Comparison of ENCODE assay signal across 9 mouse cellular contexts in the genomic region with DNA sequence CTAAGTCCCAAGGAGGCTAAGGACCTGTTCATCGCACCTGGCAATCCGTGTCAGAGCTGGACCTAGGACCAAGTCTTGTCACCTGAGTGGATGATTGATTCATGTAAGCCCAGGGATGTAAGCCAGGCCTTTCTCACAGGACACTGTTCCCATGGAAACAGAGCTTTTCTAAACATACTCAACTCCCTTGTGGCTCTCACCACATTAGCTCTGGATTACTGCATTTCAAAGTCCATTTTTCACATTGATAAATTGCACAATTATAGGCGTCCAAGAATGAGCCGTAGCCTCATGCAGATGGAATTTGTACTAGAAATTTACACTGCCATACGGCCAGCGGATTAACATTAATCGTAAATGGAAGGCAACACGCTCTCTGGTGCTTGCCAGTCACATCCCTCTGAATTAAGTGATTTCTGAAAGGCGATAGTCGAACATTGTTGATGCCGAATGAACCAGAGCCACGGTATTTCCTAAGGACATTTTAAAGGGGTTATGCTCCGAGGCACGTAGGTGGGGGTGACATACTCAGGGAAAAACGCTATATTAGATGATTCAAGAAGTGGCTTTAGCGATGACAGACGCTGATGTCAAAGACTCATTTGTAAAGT. TPM values are rescaled to one million over a fixed set of nuclear protein-coding genes. Genes with fewer than 3 reads are reported as not detected.
DNase-seq lines count a peak whose midpoint lies in the region; ATAC-seq and TF ChIP-seq lines count a peak whose summit lies in the region.
"Had no signal": no experiment of that assay in that cellular context is flagged by ENCODE, and none has a peak within 500 bp of the region (broad histone marks: within the 10 kb centered on the region; RNA-seq: fewer than 3 reads in every experiment).

No protein-coding gene starts in this region.

- peak; percentile 77; the same call in 1 of the 2 replicates for ATAC-seq in embryonic facial prominence, embryonic 12.5 days (ENCODE audit: insufficient number of reproducible peaks, insufficient read depth, low FRiP score, low TSS enrichment)
- peak; percentile 90 for ATAC-seq in intestine, embryonic 16.5 days
- peak; percentile 79; the same call in 1 of the 2 replicates for ATAC-seq in stomach, embryonic 14.5 days (ENCODE audit: insufficient number of reproducible peaks, insufficient read depth, low FRiP score, low read depth)

- TF ChIP-seq CTCF in liver, adult 2 months (IDR thresholded peaks at IDR 0.05; ENCODE audit: low read depth, low read length), result no peak

- no peak overlapping the region for H3K9ac ChIP-seq in liver, adult 2 months (ENCODE audit: low read depth, low read length)
- H3K9ac ChIP-seq in embryonic facial prominence, embryonic 12.5 days, result no peak overlapping the region
- no peak overlapping the region for H3K9ac ChIP-seq in intestine, embryonic 16.5 days (ENCODE audit: low read depth, low read length)
- no peak overlapping the region for H3K9ac ChIP-seq in stomach, embryonic 14.5 days (replicated peaks; ENCODE audit: low read depth, low read length)
- H3K9ac ChIP-seq: liver, embryonic 15.5 days had no signal

- no peaks in the 10 kb centered on the region for H3K79me2 ChIP-seq in liver, adult 2 months (ENCODE audit: control insufficient read depth, insufficient read depth, low read length)

- no peaks in the 10 kb centered on the region for H3K4me1 ChIP-seq in liver, adult 2 months (ENCODE audit: control insufficient read depth, insufficient read depth, low read length)
- H3K4me1 ChIP-seq in embryonic facial prominence, embryonic 12.5 days, result peaks cover 38% of the 10 kb centered on the region
- peaks cover 29% of the 10 kb centered on the region for H3K4me1 ChIP-seq in intestine, embryonic 16.5 days (ENCODE audit: control insufficient read depth, insufficient read depth, low read length)
- peaks cover 25% of the 10 kb centered on the region for H3K4me1 ChIP-seq in stomach, embryonic 14.5 days (ENCODE audit: control insufficient read depth, insufficient read depth, low read length)
- H3K4me1 ChIP-seq: liver, embryonic 15.5 days had no signal

- no peak overlapping the region for H3K27ac ChIP-seq in liver, adult 2 months (replicated peaks; ENCODE audit: insufficient read depth, low read depth, low read length)
- H3K27ac ChIP-seq in embryonic facial prominence, embryonic 12.5 days, result 0 out of 2 replicates have a peak overlapping the region, but pooled peaks have one; percentile 4
- peak overlapping the region; percentile 55 for H3K27ac ChIP-seq in intestine, embryonic 16.5 days (ENCODE audit: low read length)
- peak overlapping the region; percentile 17; the same call in 1 of the 2 replicates for H3K27ac ChIP-seq in stomach, embryonic 14.5 days (ENCODE audit: low read length)
- H3K27ac ChIP-seq: liver, embryonic 15.5 days had no signal

- no peaks in the 10 kb centered on the region for H3K36me3 ChIP-seq in liver, adult 2 months (ENCODE audit: control insufficient read depth, insufficient read depth, low read length)
- H3K36me3 ChIP-seq in embryonic facial prominence, embryonic 12.5 days, result no peaks in the 10 kb centered on the region
- no peaks in the 10 kb centered on the region for H3K36me3 ChIP-seq in intestine, embryonic 16.5 days (ENCODE audit: control insufficient read depth, insufficient read depth, low read length)
- no peaks in the 10 kb centered on the region for H3K36me3 ChIP-seq in stomach, embryonic 14.5 days (ENCODE audit: control insufficient read depth, insufficient read depth, low read length)
- H3K36me3 ChIP-seq: liver, embryonic 15.5 days had no signal

- H3K4me2 ChIP-seq in embryonic facial prominence, embryonic 12.5 days (replicated peaks), result no peak overlapping the region
- no peak overlapping the region; the same call in 1 of the 2 replicates for H3K4me2 ChIP-seq in intestine, embryonic 16.5 days (ENCODE audit: low read depth, low read length)
- peak overlapping the region; percentile 19; the same call in 1 of the 2 replicates for H3K4me2 ChIP-seq in stomach, embryonic 14.5 days (replicated peaks; ENCODE audit: low read depth, low read length)
- H3K4me2 ChIP-seq: liver, embryonic 15.5 days had no signal

- no peak for TF ChIP-seq POLR2A in liver, adult 2 months (IDR thresholded peaks at IDR 0.05; ENCODE audit: extremely low read depth, insufficient read depth, low read length)

- no peak overlapping the region for H3K4me3 ChIP-seq in liver, adult 2 months (ENCODE audit: insufficient read depth, low read depth, low read length)
- H3K4me3 ChIP-seq in embryonic facial prominence, embryonic 12.5 days, result no peak overlapping the region
- H3K4me3 ChIP-seq in intestine, embryonic 16.5 days (ENCODE audit: low read length), result no peak overlapping the region
- H3K4me3 ChIP-seq in stomach, embryonic 14.5 days (ENCODE audit: low read depth, low read length), result no peak overlapping the region
- H3K4me3 ChIP-seq: liver, embryonic 15.5 days had no signal

- H3K9me3 ChIP-seq in embryonic facial prominence, embryonic 12.5 days, result no peaks in the 10 kb centered on the region; the same call in 1 of the 2 replicates
- H3K9me3 ChIP-seq in intestine, embryonic 16.5 days (ENCODE audit: control insufficient read depth, low read length), result no peaks in the 10 kb centered on the region
- no peaks in the 10 kb centered on the region for H3K9me3 ChIP-seq in stomach, embryonic 14.5 days (ENCODE audit: control insufficient read depth, low read depth, low read length)
- H3K9me3 ChIP-seq: liver, embryonic 15.5 days had no signal

- WGBS in liver, adult 2 months, result 61% methylated on average over 17 of the region's 17 CpGs
- 42% methylated on average over 17 of the region's 17 CpGs for WGBS in embryonic facial prominence, embryonic 12.5 days
- WGBS in intestine, embryonic 16.5 days, result 19% methylated on average over 17 of the region's 17 CpGs
- WGBS in stomach, embryonic 14.5 days, result 15% methylated on average over 17 of the region's 17 CpGs

- H3K27me3 ChIP-seq in liver, adult 2 months (ENCODE audit: control insufficient read depth, insufficient read depth, low read length), result no peaks in the 10 kb centered on the region
- H3K27me3 ChIP-seq in embryonic facial prominence, embryonic 12.5 days, result no peaks in the 10 kb centered on the region
- no peaks in the 10 kb centered on the region for H3K27me3 ChIP-seq in intestine, embryonic 16.5 days (replicated peaks; ENCODE audit: control insufficient read depth, insufficient read depth, low read length)
- no peaks in the 10 kb centered on the region for H3K27me3 ChIP-seq in stomach, embryonic 14.5 days (ENCODE audit: control insufficient read depth, insufficient read depth, low read length)
- H3K27me3 ChIP-seq: liver, embryonic 15.5 days had no signal

- DNase-seq in liver, adult 2 months (ENCODE audit: extremely low read depth, low read depth, low spot score), result peak; percentile 85
- DNase-seq in liver, result no peak
- no peak for DNase-seq in left cerebral cortex, adult 8-10 months (ENCODE audit: low spot score in 2 of 2)
- no peak for DNase-seq in frontal cortex, postnatal 10 days (ENCODE audit: low spot score in 2 of 2)
- DNase-seq in right cerebral cortex, postnatal 14 days, result no peak

RNA-seq across cellular contexts. Expression of gene Cep63, which starts 23.7 kb away (rescaled TPM):
- 5.9 and 6.5 TPM in 2 replicates for total RNA-seq in liver, adult 2 months (2014; rRNA removed)
- 1.6 and 2.0 TPM in 2 replicates for polyA plus RNA-seq in liver, adult 2 months (2012; rRNA removed)
- polyA plus RNA-seq in embryonic facial prominence, embryonic 12.5 days (2016; fragmentation: Nextera tagmentation; extraction: Ambion mirVana), result 53.0 and 55.9 TPM in 2 replicates
- 42.7 and 43.2 TPM in 2 replicates for polyA plus RNA-seq in intestine, embryonic 16.5 days (2015; fragmentation: Nextera tagmentation; extraction: Ambion mirVana)
- polyA plus RNA-seq in stomach, embryonic 14.5 days (2014; fragmentation: Nextera tagmentation; extraction: Ambion mirVana), result 42.7 and 46.4 TPM in 2 replicates
- 10 to 100 TPM; 29.6 to 40.8 (median 32.6) TPM for total RNA-seq in left cerebral cortex, adult 8-10 months (2022)

RNA-seq across cellular contexts. Expression of gene Anapc13, which starts 23.9 kb away (rescaled TPM):
- 53.4 and 55.2 TPM in 2 replicates for total RNA-seq in liver, adult 2 months (2014; rRNA removed)
- polyA plus RNA-seq in liver, adult 2 months (2012; rRNA removed), result 65.8 and 102 TPM in 2 replicates
- 184 and 185 TPM in 2 replicates for polyA plus RNA-seq in embryonic facial prominence, embryonic 12.5 days (2016; fragmentation: Nextera tagmentation; extraction: Ambion mirVana)
- polyA plus RNA-seq in intestine, embryonic 16.5 days (2015; fragmentation: Nextera tagmentation; extraction: Ambion mirVana), result 175 and 183 TPM in 2 replicates
- polyA plus RNA-seq in stomach, embryonic 14.5 days (2014; fragmentation: Nextera tagmentation; extraction: Ambion mirVana), result 209 and 226 TPM in 2 replicates
- 100 to 1,000 TPM; 113 to 133 (median 120) TPM for total RNA-seq in left cerebral cortex, adult 8-10 months (2022)

Comparison
In these comparisons a context has a peak if more than half of its experiments do, and no peak if none do; other contexts are left out.
1. RNA of gene Cep63, which starts 23.7 kb away (polyA plus RNA-seq): 53.0 to 55.9 TPM in embryonic facial prominence, embryonic 12.5 days, 42.7 to 46.4 TPM in stomach, embryonic 14.5 days and 42.7 to 43.2 TPM in intestine, embryonic 16.5 days; 1.6 to 2.0 TPM in liver, adult 2 months; every median in the first group is over 10 times any median in the second.
2. Peak in every context shown above with its lines, with median percentiles within 50 percentile points of each other: ATAC-seq.